Mouse (Mus musculus) kidney, adult 8-10 months (tissue): ENCODE data around the gene Rhox4a2.
"Not testable (repeated sequence)": the region's sequence is repeated elsewhere in the genome, so short reads cannot be mapped to it uniquely, and the experiment has no call there.

Source experiments
- DNase-seq, 2 experiments: peaks; one replicate each; pipeline ENCODE4 v3.0.0; 2022

Rhox4a2 gene

DNA sequence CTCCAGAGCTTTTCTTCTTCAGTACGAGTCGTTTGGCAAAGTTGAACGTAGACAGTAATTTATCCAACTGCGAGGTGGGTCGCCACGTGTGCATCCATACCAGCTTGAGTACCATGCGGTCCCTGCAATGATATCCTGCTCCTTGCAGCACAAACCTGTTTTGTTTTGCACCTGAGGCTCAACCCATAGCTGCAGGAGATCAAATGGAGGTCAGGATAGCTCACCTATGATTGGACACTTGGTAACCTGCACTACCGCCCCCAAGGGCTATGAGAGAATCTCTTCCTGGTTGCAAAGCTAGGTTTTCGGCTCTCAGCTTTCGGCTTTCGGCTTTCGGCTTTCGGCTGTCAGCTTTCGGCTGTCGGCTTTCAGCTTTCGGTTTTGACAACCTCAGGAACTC lies at the start of gene Rhox4a2:
Gene Rhox4a2 (plus strand): TSS at position 301 of the 400 bp plus-strand sequence.
- not testable (repeated sequence) for DNase-seq

DNA sequence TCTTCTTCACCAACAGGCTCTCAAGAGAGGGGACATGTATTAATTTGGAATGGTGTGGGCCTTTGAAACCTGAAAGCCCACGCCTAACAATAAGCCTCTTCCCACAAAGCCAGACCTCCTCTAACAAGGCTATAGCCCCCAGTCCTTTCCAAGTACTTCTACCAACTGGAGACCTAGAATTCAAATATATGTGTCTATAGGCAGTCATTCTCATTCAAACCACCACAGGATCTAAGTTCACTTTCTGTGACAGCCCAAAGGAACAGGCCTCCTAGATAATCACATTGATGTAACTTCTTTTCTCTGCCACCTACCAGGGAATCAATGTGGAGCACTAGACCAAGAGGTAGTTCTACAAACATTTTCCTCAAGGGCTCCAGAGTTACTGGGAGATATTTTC lies 10.9 kb upstream of the Rhox4a2 start, which contains the start of gene Rhox3a2:
Gene Rhox3a2 (plus strand): TSS at position 301 of the 400 bp plus-strand sequence.
- DNase-seq, result not testable (repeated sequence)

GRCm38 (mm10) chrX:37411767-37412166 lies 21.1 kb downstream of the Rhox4a2 start, which contains the start of gene Rhox2b:
TSS of gene Rhox2b (plus strand) at chrX:37412067.
- not testable (repeated sequence) for DNase-seq

GRCm38 (mm10) chrX:37432194-37432593 lies 41.5 kb downstream of the Rhox4a2 start, which contains the start of gene Rhox4b:
TSS of gene Rhox4b (plus strand) at chrX:37432494.
- DNase-seq, result not testable (repeated sequence)
